Mouse (Mus musculus) neural tube, embryonic 11.5 days (tissue): Measurements from ENCODE around the gene Pbx1. TPM values are rescaled to one million over a fixed set of nuclear protein-coding genes. Genes with fewer than 3 reads are reported as not detected.
A peak's percentile ranks its signal among the peaks of the same experiment; 100 is the strongest.

Source experiments
- ATAC-seq: fragments of 200-750 bp; cut with Nextera tagmentation; 2 replicates; pipeline ENCODE4 v1.8.0; 2017; ENCODE audit warnings: moderate number of reproducible peaks, mild to moderate bottlenecking, moderate TSS enrichment, moderate library complexity; ENCODE audit not compliant: insufficient read depth, low FRiP score, low TSS enrichment
- DNase-seq: peaks from one replicate; pipeline ENCODE4 v3.0.0-alpha.2; 2015; ENCODE audit warnings: low spot score
- H3K27ac ChIP-seq: fragments of 300-500 bp; sonication (generic); 2 replicates; pipeline ENCODE4 v1.5.1; 2014; ENCODE audit warnings: low read depth, mild to moderate bottlenecking, low read length
- H3K27me3 ChIP-seq: fragments of 300-500 bp; sonication (generic); 2 replicates; pipeline ENCODE4 v1.6.1; 2014; ENCODE audit warnings: mild to moderate bottlenecking, low read length, mixed read lengths; ENCODE audit not compliant: control insufficient read depth, insufficient read depth
- H3K36me3 ChIP-seq: fragments of 300-500 bp; sonication (generic); 2 replicates; pipeline ENCODE4 v1.6.1; 2014; ENCODE audit warnings: mild to moderate bottlenecking, low read length, moderate library complexity, mixed read lengths; ENCODE audit not compliant: control insufficient read depth, insufficient read depth
- H3K4me1 ChIP-seq: fragments of 300-500 bp; sonication (generic); 2 replicates; pipeline ENCODE4 v1.6.1; 2014; ENCODE audit warnings: low read length, mixed read lengths; ENCODE audit not compliant: control insufficient read depth, insufficient read depth
- H3K4me2 ChIP-seq: fragments of 300-500 bp; sonication (generic); 2 replicates; pipeline ENCODE4 v1.6.1; 2014; ENCODE audit warnings: low read depth, mild to moderate bottlenecking, moderate library complexity
- H3K4me3 ChIP-seq: fragments of 300-500 bp; sonication (generic); 2 replicates; pipeline ENCODE4 v1.5.1; 2014; ENCODE audit warnings: low read depth, low read length
- H3K9ac ChIP-seq: fragments of 300-500 bp; sonication (generic); 2 replicates; pipeline ENCODE4 v1.6.1; 2014; ENCODE audit warnings: mild to moderate bottlenecking, low read length
- H3K9me3 ChIP-seq: fragments of 300-500 bp; sonication (generic); 2 replicates; pipeline ENCODE4 v1.6.1; 2016; ENCODE audit warnings: low read length; ENCODE audit not compliant: control insufficient read depth
- WGBS: fragments of 180-500 bp; shearing (Covaris S2); extraction: QIAGEN DNeasy Blood & Tissue Kit; methylation state at CpG from one replicate; pipeline ENCODE4 v1.1.7; 2014; 5-methylcytosine and 5-hydroxymethylcytosine counted together
- polyA plus RNA-seq: library from polyadenylated mRNA; unstranded; fragments of >200 nt; fragmentation: Nextera tagmentation; extraction: Ambion mirVana; gene quantifications from 2 replicates; pipeline ENCODE4 v1.2.1, GENCODE M21; 2014

The Pbx1 gene
- polyA plus RNA-seq, 1 experiment from 2014 or later = 45.8 TPM

DNA sequence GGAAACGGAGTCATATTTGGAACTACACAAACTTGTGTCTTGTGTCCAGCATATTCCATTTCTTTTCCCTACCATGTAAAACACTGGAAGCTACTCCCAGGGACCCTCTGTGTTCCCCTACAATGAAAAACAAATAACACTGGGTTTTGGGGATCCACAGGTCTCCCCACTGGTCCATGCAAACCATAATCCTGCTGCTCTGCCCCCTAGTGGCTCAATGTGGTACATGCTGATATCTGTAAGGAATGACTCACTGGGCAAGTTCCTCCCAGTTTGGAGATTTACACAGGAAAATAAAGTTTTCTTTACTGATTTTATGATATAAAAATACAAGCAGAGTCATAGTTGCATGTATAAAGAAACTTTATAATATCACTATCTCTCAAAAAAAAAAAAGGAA lies 109.2 kb downstream of the Pbx1 start:
- Histone ChIP-seq H3K9ac (no peak overlapping the region), H3K27ac (no peak overlapping the region), H3K36me3 (no peaks in the 10 kb centered on the region), H3K27me3 (no peaks in the 10 kb centered on the region), H3K4me3 (no peak overlapping the region), H3K9me3 (no peaks in the 10 kb centered on the region), H3K4me1 (peaks cover 43% of the 10 kb centered on the region), H3K4me2 (no peak overlapping the region)
- DNase-seq (no peak), ATAC-seq (no peak)
- 96% methylated on average over 1 of the region's 1 CpGs for WGBS

DNA sequence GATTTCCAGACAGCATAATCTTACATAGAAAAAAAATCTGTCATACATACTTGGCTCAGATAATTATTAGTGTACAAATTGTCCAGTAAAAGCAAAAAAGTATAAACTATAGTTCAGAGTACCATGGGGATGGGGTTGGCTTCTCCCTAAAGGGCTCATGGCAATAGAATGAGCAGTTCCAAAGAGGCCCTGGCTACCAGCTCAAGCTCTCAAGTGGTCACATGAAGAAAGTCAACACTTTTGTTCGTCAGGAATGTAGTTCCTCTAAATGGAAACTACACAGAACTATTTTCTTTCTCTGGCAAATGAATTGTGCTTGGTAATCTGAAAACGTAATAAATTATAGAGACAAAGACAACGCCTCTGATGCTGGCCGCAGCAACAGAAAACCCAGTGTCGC lies 112.4 kb downstream of the Pbx1 start:
- Histone ChIP-seq H3K27me3 (no peaks in the 10 kb centered on the region), H3K9me3 (no peaks in the 10 kb centered on the region), H3K4me2 (no peak overlapping the region), H3K36me3 (no peaks in the 10 kb centered on the region), H3K4me1 (peaks cover 24% of the 10 kb centered on the region), H3K4me3 (no peak overlapping the region), H3K9ac (no peak overlapping the region), H3K27ac (no peak overlapping the region)
- ATAC-seq (no peak), DNase-seq (no peak)
- WGBS = 47% methylated on average over 5 of the region's 5 CpGs

DNA sequence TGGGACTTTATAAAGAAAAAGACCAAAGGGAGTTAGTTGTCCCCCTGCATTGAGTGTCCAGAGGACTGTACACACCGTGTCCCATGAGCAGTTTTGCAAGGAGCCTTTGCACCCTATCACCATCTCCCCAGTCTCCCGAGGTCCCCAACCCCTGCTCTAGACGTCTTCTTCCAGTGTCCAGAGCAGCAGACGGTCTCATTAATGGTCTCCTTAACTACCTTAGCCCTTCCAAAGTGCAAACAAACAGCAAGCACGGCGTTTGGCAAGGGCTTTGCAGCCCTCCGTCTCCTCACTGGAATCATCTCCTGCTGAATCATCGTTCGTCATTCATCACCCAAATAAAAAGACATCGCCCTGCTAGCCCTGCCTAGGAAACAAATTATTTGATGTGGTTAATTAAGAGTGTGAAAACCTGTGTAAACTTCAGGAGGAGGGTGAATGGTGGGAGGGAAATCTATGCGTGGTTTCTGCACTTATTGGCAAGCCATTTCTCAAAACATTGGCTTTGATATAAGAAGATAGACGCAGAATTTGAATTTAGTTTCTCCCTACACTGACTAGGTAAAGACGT lies 113.1 kb downstream of the Pbx1 start:
- WGBS = 54% methylated on average over 13 of the region's 13 CpGs
- H3K4me1 ChIP-seq = peaks cover 23% of the 10 kb centered on the region
- ATAC-seq (no peak), DNase-seq (no peak)
- no peak overlapping the region for H3K4me2 ChIP-seq
- no peaks in the 10 kb centered on the region for H3K27me3 ChIP-seq
- no peaks in the 10 kb centered on the region for H3K36me3 ChIP-seq
- H3K27ac ChIP-seq = no peak overlapping the region
- no peak overlapping the region for H3K9ac ChIP-seq
- no peaks in the 10 kb centered on the region for H3K9me3 ChIP-seq
- no peak overlapping the region for H3K4me3 ChIP-seq

DNA sequence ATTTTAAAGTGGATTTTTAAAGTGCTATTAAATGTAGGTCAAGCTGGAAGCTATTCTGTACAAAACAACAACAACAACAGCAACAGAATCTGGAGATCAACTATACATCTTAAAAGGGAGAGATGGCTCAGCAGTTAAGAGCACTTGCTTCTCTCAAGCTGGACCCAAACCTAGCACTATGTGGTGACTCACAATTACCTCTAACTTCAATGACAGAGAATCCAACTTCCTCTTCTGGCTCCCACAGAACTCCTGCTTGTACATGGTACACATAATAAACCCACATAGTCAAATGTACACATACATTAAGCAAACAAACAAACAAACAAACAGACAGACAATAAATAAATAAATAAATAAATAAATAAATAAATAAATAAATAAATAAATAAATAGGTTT lies 118.3 kb downstream of the Pbx1 start:
- H3K27me3 ChIP-seq = no peaks in the 10 kb centered on the region
- no peak overlapping the region for H3K4me3 ChIP-seq
- no peak overlapping the region for H3K27ac ChIP-seq
- H3K36me3 ChIP-seq = no peaks in the 10 kb centered on the region
- peaks cover 5% of the 10 kb centered on the region for H3K4me1 ChIP-seq
- H3K4me2 ChIP-seq = no peak overlapping the region
- no peak for ATAC-seq
- DNase-seq = no peak
- H3K9me3 ChIP-seq = no peaks in the 10 kb centered on the region
- H3K9ac ChIP-seq = no peak overlapping the region

DNA sequence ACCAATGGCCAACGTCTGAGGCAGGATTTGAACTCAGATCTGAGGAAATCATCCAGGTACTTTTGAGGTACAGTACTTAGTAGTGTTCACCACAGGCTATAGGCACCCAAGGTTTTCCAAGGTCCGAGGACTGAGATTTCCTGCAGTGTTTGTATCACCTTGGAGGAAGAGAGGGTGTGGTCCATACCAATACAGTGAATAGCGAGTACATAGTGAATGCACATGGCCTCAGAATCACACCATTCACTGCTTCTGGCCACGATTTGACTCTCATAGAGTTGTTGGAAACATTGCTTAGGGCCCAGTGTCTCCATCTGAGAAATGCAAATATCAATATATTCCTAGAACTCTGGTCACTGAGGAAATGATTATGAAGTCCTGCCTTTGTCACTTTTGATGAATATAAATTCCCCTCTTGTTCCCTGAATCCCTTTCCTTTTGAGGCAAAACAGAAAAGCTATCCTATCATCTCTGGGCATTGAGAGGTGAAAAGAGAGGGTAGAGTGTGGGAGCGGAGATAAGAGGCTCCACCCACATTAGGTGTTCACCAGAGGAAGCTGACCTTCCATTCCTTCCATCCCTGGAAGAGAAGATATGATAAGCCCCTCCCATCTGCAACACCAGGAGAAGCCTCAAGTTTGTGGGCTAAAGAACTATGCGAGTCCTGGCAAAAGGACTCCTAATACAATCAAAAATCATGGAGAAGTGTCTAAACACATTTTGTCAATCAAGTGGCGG lies 119.2 kb downstream of the Pbx1 start:
- Histone ChIP-seq H3K9me3 (no peaks in the 10 kb centered on the region), H3K4me2 (no peak overlapping the region)
- ATAC-seq = no peak

DNA sequence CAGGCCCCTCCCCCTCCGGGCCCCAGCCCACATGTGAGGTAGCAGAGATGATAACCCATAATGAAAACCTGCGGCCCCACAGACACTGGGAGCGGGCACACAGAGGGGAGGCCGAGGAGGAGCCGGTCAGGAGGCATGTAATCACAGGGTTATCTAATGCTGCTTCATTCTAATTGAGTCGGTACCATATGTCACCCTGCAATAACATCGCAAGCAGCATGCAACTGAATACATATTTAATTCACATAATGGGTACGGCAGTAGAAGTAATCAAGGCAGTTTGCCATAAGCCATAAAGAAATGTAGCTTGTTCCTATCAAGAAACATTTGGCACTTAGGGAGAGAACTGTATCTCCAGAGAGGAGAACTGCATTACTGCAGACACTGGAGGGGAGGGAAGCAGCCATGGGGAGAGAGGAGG lies 123.0 kb downstream of the Pbx1 start:
- 81% methylated on average over 8 of the region's 8 CpGs for WGBS
- H3K4me3 ChIP-seq = no peak overlapping the region
- no peak for DNase-seq
- no peak overlapping the region for H3K27ac ChIP-seq
- H3K36me3 ChIP-seq = no peaks in the 10 kb centered on the region
- no peaks in the 10 kb centered on the region for H3K9me3 ChIP-seq
- peaks cover 10% of the 10 kb centered on the region for H3K4me1 ChIP-seq
- H3K4me2 ChIP-seq = no peak overlapping the region
- H3K9ac ChIP-seq = no peak overlapping the region
- no peaks in the 10 kb centered on the region for H3K27me3 ChIP-seq
- 0 out of 2 replicates have a peak, but pooled peaks have one; percentile 72 for ATAC-seq

More for the DNA sequence above, 119.2 kb downstream of the Pbx1 start:
- no peaks in the 10 kb centered on the region for H3K36me3 ChIP-seq
- no peak overlapping the region for H3K27ac ChIP-seq
- no peak overlapping the region for H3K9ac ChIP-seq
- DNase-seq = no peak
- peaks cover 9% of the 10 kb centered on the region for H3K4me1 ChIP-seq
- WGBS = 93% methylated on average over 7 of the region's 7 CpGs
- no peak overlapping the region for H3K4me3 ChIP-seq
- no peaks in the 10 kb centered on the region for H3K27me3 ChIP-seq

DNA sequence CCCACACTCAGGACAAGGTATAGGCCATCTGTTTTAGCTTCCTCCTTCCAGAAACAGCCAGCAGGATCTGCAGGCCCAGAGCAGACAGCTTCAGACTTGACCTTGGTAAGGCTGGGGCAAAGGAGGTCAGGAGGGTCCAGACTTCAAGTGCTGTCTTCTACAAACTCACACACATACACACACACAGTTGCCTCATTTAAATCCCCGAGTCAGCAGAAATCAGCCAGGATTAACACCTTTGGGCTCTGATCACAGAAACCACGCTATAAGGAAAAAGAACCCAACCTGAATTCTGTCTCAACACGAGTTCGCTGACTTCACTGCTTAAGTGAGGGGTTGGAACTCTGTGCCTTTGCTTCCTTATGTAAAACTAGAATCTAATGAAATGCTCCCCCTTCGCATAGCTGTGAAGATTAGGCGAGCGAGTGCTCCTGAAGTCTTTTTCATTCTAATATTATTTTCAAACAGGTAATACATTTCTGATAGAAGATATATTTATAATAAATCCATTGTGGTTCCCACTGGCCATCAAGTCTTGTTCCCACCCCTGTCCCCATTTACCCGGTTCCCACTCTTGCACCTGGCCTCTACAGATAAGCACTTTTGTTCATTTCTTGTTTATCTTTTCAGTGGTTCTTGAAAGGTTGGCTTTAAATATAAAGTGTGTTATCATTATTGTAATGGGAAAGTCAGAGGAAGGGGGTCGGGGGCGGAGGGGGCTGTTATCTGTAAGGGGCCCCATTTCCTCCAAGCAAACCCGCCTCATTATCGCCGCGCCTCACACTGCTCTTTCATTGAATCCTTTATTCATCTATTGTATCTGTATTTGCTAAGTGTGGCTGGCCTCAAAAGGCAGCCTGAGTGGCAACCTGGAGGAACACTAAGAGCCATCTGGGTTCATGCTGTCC lies 124.5 kb downstream of the Pbx1 start:
- H3K9me3 ChIP-seq = no peaks in the 10 kb centered on the region
- H3K27me3 ChIP-seq = no peaks in the 10 kb centered on the region
- 65% methylated on average over 14 of the region's 14 CpGs for WGBS
- DNase-seq = no peak
- H3K4me1 ChIP-seq = peaks cover 10% of the 10 kb centered on the region
- H3K4me3 ChIP-seq = no peak overlapping the region
- H3K9ac ChIP-seq = no peak overlapping the region
- 0 out of 2 replicates have a peak, but pooled peaks have one; percentile 38 for ATAC-seq
- no peaks in the 10 kb centered on the region for H3K36me3 ChIP-seq
- peak overlapping the region; percentile 7; the same call in 1 of the 2 replicates for H3K27ac ChIP-seq
- no peak overlapping the region for H3K4me2 ChIP-seq

DNA sequence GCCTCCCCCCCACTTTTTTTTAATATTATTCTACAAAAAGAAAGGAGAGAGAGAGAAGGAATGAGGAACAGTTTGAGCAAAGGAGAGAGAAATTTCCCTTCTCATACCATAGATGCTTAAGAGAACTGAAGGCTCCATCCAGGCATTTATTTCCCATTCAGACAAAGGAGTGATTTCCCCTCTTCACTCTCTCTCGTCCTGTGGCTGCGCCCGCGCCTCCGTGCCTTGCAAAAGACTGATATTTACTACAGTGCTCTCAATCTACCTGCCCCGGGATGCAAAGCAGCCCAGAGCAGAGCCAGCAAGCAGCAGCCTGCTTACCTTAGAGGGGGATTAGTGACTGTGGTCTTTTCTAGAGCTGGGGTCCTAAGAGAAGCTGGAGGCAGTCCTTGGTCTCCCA lies 131.6 kb downstream of the Pbx1 start:
- Histone ChIP-seq H3K27ac (peak overlapping the region; percentile 83), H3K9me3 (no peaks in the 10 kb centered on the region), H3K27me3 (no peaks in the 10 kb centered on the region), H3K36me3 (no peaks in the 10 kb centered on the region), H3K9ac (0 out of 2 replicates have a peak overlapping the region, but pooled peaks have one; percentile 33), H3K4me3 (no peak overlapping the region), H3K4me1 (peaks cover 11% of the 10 kb centered on the region), H3K4me2 (no peak overlapping the region)
- no peak for ATAC-seq
- DNase-seq = no peak
- WGBS = 67% methylated on average over 6 of the region's 6 CpGs
